Mouse (Mus musculus) gastrocnemius, postnatal 10 days (tissue): Measurements from ENCODE around the gene Dmd. TPM values are rescaled to one million over a fixed set of nuclear protein-coding genes. Genes with fewer than 3 reads are reported as not detected.

Experiments
- DNase-seq: peaks from one replicate; pipeline ENCODE4 v3.0.0; 2021; ENCODE audit warnings: mixed read lengths
- total RNA-seq, 2 experiments: library from RNA; stranded (reverse); gene quantifications; 2 replicates each; pipeline ENCODE4 v1.2.3; 2021

The Dmd gene
- total RNA-seq, 2 experiments from 2014 or later: 111 to 137 TPM

- peak; percentile 63 for DNase-seq
Observed at GRCm38 (mm10) chrX:85048141-85049110, 2099.8 kb downstream of the Dmd start.

- DNase-seq: no peak
Observed at GRCm38 (mm10) chrX:85049593-85049992, 2100.9 kb downstream of the Dmd start.

GRCm38 (mm10) chrX:85073602-85074001, 2124.9 kb downstream of the Dmd start:
- DNase-seq: no peak

GRCm38 (mm10) chrX:85076845-85077244, 2128.2 kb downstream of the Dmd start:
- DNase-seq: peak; percentile 8

GRCm38 (mm10) chrX:85077605-85078004, 2128.9 kb downstream of the Dmd start:
- no peak for DNase-seq

GRCm38 (mm10) chrX:85079174-85079573, 2130.5 kb downstream of the Dmd start:
- DNase-seq: no peak

GRCm38 (mm10) chrX:85084237-85085153, 2135.8 kb downstream of the Dmd start:
- DNase-seq: peak; percentile 4

GRCm38 (mm10) chrX:85089506-85089905, 2140.8 kb downstream of the Dmd start:
- no peak for DNase-seq

- no peak for DNase-seq
Observed at GRCm38 (mm10) chrX:85093354-85093753, 2144.7 kb downstream of the Dmd start.

GRCm38 (mm10) chrX:85098691-85099090, 2150.0 kb downstream of the Dmd start:
- DNase-seq: no peak

GRCm38 (mm10) chrX:85112418-85112817, 2163.7 kb downstream of the Dmd start:
- DNase-seq: no peak

- DNase-seq: no peak
Observed at GRCm38 (mm10) chrX:85132706-85133105, 2184.0 kb downstream of the Dmd start.

- DNase-seq: no peak
Observed at GRCm38 (mm10) chrX:85137293-85137692, 2188.6 kb downstream of the Dmd start.

GRCm38 (mm10) chrX:85171264-85171663, 2222.6 kb downstream of the Dmd start:
- DNase-seq: no peak

- peak; percentile 10 for DNase-seq
Observed at GRCm38 (mm10) chrX:85187565-85187964, 2238.9 kb downstream of the Dmd start.

GRCm38 (mm10) chrX:85193856-85194255, 2245.2 kb downstream of the Dmd start:
- no peak for DNase-seq

- no peak for DNase-seq
Observed at GRCm38 (mm10) chrX:85197688-85198087, 2249.0 kb downstream of the Dmd start.

- no peak for DNase-seq
Observed at GRCm38 (mm10) chrX:85199398-85199797, 2250.7 kb downstream of the Dmd start.

GRCm38 (mm10) chrX:85207001-85207400, 2258.3 kb downstream of the Dmd start:
- no peak for DNase-seq

GRCm38 (mm10) chrX:85226883-85227282, 2278.2 kb downstream of the Dmd start:
- DNase-seq: no peak

- no peak for DNase-seq
Observed at GRCm38 (mm10) chrX:85249379-85249778, 2300.7 kb downstream of the Dmd start, which contains the start of gene Fthl17a. Gene Fthl17a, plus strand, starts transcription at chrX:85249679.
